Comparison of ENCODE assay signal across 15 mouse cellular contexts in the genomic region with DNA sequence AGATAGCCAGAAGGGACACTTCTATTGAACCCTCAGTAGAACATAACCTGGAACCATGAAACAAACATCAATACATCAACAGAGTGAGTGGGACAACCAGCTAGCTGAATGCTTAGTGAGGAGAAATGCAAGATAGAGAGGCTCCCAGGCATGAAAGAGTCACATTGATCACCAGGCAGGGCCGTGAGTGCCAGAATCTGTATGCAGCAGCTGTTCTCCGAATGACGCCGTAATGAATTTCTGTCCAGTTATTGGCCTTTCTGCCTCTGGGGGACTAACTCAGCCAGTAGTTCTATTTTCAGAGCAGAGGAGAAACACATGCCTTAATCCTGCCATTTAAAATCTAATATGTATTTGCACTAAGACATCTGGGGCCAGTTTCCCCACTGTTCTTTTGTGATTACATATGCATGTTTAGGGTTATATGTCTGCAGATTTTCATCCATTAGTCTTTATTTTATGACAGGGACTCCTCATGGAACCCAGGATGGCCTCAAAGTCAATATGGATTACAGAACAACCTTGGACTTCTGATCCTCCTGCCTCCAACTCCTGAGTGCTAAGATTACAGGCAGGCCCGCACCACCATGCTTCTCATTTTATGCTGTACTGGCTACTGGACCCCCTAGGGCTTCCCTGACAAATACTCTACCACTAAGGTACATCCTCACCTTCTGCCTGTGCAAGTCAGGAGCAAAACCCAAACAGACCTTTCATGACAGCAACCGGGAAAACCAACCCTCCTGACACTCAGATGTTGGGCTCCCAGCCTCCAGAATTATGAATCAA. TPM values are rescaled to one million over a fixed set of nuclear protein-coding genes. Genes with fewer than 3 reads are reported as not detected.
DNase-seq lines count a peak whose midpoint lies in the region; ATAC-seq and TF ChIP-seq lines count a peak whose summit lies in the region.
"Had no signal": no experiment of that assay in that cellular context is flagged by ENCODE, and none has a peak within 500 bp of the region (broad histone marks: within the 10 kb centered on the region; RNA-seq: fewer than 3 reads in every experiment).

No protein-coding gene starts in this region.

- DNase-seq in embryo, embryonic 10.5 days (ENCODE audit: low spot score) = peak; percentile 5
- no peak for DNase-seq in embryo, embryonic 11 days
- DNase-seq in midbrain, embryonic 11.5 days (ENCODE audit: low spot score, missing footprints) = peak; percentile 62
- DNase-seq in midbrain, embryonic 10.5 days (ENCODE audit: low spot score) = no peak
- DNase-seq in hindbrain, postnatal 0 days (ENCODE audit: low spot score) = peak; percentile 42
- DNase-seq in thymus, postnatal 10 days (ENCODE audit: low spot score in 2 of 2) = no peak
- no peak for DNase-seq in cerebellum, adult 11-12 months
- DNase-seq: cerebellum, postnatal 25 days had no signal

- WGBS in midbrain, embryonic 11.5 days = 88% methylated on average over 6 of the region's 6 CpGs
- 87% methylated on average over 6 of the region's 6 CpGs for WGBS in midbrain, embryonic 10.5 days
- 52% methylated on average over 6 of the region's 6 CpGs for WGBS in hindbrain, postnatal 0 days

- H3K27ac ChIP-seq in midbrain, embryonic 11.5 days (ENCODE audit: low read depth, low read length) = peak overlapping the region; percentile 14; the same call in 1 of the 2 replicates
- no peak overlapping the region for H3K27ac ChIP-seq in midbrain, embryonic 10.5 days (replicated peaks)
- H3K27ac ChIP-seq in hindbrain, postnatal 0 days = no peak overlapping the region

- H3K27me3 ChIP-seq in midbrain, embryonic 11.5 days (ENCODE audit: control insufficient read depth, insufficient read depth, low read length) = no peaks in the 10 kb centered on the region
- no peaks in the 10 kb centered on the region for H3K27me3 ChIP-seq in midbrain, embryonic 10.5 days (ENCODE audit: low read depth, poor library complexity, severe bottlenecking)
- H3K27me3 ChIP-seq in hindbrain, postnatal 0 days (ENCODE audit: insufficient read depth, low read length) = no peaks in the 10 kb centered on the region

- no peaks in the 10 kb centered on the region for H3K9me3 ChIP-seq in midbrain, embryonic 11.5 days (ENCODE audit: control insufficient read depth, low read length)
- no peaks in the 10 kb centered on the region for H3K9me3 ChIP-seq in midbrain, embryonic 10.5 days (replicated peaks)
- H3K9me3 ChIP-seq in hindbrain, postnatal 0 days (ENCODE audit: low read length) = no peaks in the 10 kb centered on the region

- no peaks in the 10 kb centered on the region for H3K4me1 ChIP-seq in midbrain, embryonic 11.5 days (ENCODE audit: control insufficient read depth, insufficient read depth, low read length)
- H3K4me1 ChIP-seq in midbrain, embryonic 10.5 days = peaks cover 8% of the 10 kb centered on the region
- no peaks in the 10 kb centered on the region for H3K4me1 ChIP-seq in hindbrain, postnatal 0 days (ENCODE audit: insufficient read depth, low read length)

- no peaks in the 10 kb centered on the region for H3K36me3 ChIP-seq in midbrain, embryonic 11.5 days (ENCODE audit: control insufficient read depth, insufficient read depth, low read length)
- no peaks in the 10 kb centered on the region for H3K36me3 ChIP-seq in midbrain, embryonic 10.5 days
- no peaks in the 10 kb centered on the region for H3K36me3 ChIP-seq in hindbrain, postnatal 0 days (ENCODE audit: insufficient read depth, low read length)

- H3K4me3 ChIP-seq in midbrain, embryonic 11.5 days (ENCODE audit: low read depth, low read length) = no peak overlapping the region
- no peak overlapping the region for H3K4me3 ChIP-seq in midbrain, embryonic 10.5 days
- no peak overlapping the region for H3K4me3 ChIP-seq in hindbrain, postnatal 0 days (ENCODE audit: low read length)
- H3K4me3 ChIP-seq: erythroblast, embryonic 14.5 days; myocyte had no signal

- TF ChIP-seq CTCF in hindbrain, postnatal 0 days (IDR thresholded peaks at IDR 0.05; ENCODE audit: low read depth) = no peak

- no peak overlapping the region for H3K9ac ChIP-seq in midbrain, embryonic 11.5 days (ENCODE audit: low read length)
- H3K9ac ChIP-seq in hindbrain, postnatal 0 days (replicated peaks; ENCODE audit: low read length) = no peak overlapping the region

- H3K4me2 ChIP-seq in midbrain, embryonic 11.5 days = no peak overlapping the region
- no peak overlapping the region for H3K4me2 ChIP-seq in hindbrain, postnatal 0 days (ENCODE audit: low read depth, low read length)

- peak; percentile 57; the same call in 1 of the 2 replicates for ATAC-seq in midbrain, embryonic 11.5 days (ENCODE audit: low FRiP score)
- ATAC-seq in hindbrain, postnatal 0 days = peak; percentile 45; the same call in 1 of the 2 replicates
- no peak for ATAC-seq in frontal cortex, adult (ENCODE audit: low TSS enrichment)

RNA-seq across cellular contexts. Expression of gene Exo1, which starts 8.2 kb away (rescaled TPM):
- 114 and 138 TPM in 2 replicates for polyA plus RNA-seq in midbrain, embryonic 11.5 days (2014; fragmentation: Nextera tagmentation; extraction: Ambion mirVana)
- 120 and 138 TPM in 2 replicates for polyA plus RNA-seq in midbrain, embryonic 10.5 days (2016; fragmentation: Nextera tagmentation; extraction: Ambion mirVana)
- 3.2 and 3.5 TPM in 2 replicates for total RNA-seq in hindbrain, postnatal 0 days (2014; rRNA removed)
- polyA plus RNA-seq in hindbrain, postnatal 0 days (2015; fragmentation: Nextera tagmentation; extraction: Ambion mirVana) = 4.8 and 7.3 TPM in 2 replicates

RNA-seq across cellular contexts. Expression of gene Gm38100, which starts 47.9 kb away (rescaled TPM):
- 0.15 TPM in 1 of 2 replicates, not detected in the other for polyA plus RNA-seq in midbrain, embryonic 11.5 days (2014; fragmentation: Nextera tagmentation; extraction: Ambion mirVana)
- polyA plus RNA-seq in midbrain, embryonic 10.5 days (2016; fragmentation: Nextera tagmentation; extraction: Ambion mirVana) = 0.16 and 0.27 TPM in 2 replicates
- not detected in 2 replicates for total RNA-seq in hindbrain, postnatal 0 days (2014; rRNA removed)
- polyA plus RNA-seq in hindbrain, postnatal 0 days (2015; fragmentation: Nextera tagmentation; extraction: Ambion mirVana) = not detected in 2 replicates
- total RNA-seq: ES-E14; layer of hippocampus, adult 18-20 months had no signal
- polyA plus RNA-seq: erythroblast, embryonic 14.5 days; limb, embryonic 11.5 days; lung, embryonic 16.5 days; myocyte had no signal

Comparison
In these comparisons a context has a peak if more than half of its experiments do, and no peak if none do; other contexts are left out.
1. DNase-seq: peak in embryo, embryonic 10.5 days (single experiment), midbrain, embryonic 11.5 days (single experiment) and hindbrain, postnatal 0 days (single experiment); none in embryo, embryonic 11 days (single experiment), midbrain, embryonic 10.5 days (single experiment), thymus, postnatal 10 days (0 of 2) and cerebellum, adult 11-12 months (single experiment).
2. RNA of gene Exo1, which starts 8.2 kb away (polyA plus RNA-seq): 120 to 138 TPM in midbrain, embryonic 10.5 days and 114 to 138 TPM in midbrain, embryonic 11.5 days; 4.8 to 7.3 TPM in hindbrain, postnatal 0 days; every median in the first group is over 10 times any median in the second.